Mouse (Mus musculus) WW6 (cell line): Measurements from ENCODE around the gene Ipcef1.

Experiments used
- DNase-seq: peaks from one replicate; pipeline ENCODE4 v3.0.0-alpha.2; 2013; ENCODE audit warnings: low read depth, low spot score

Ipcef1 gene

GRCm38 (mm10) chr10:6968334-6968733 is 83.9 kb downstream of the Ipcef1 start:
- DNase-seq: no peak

DNA sequence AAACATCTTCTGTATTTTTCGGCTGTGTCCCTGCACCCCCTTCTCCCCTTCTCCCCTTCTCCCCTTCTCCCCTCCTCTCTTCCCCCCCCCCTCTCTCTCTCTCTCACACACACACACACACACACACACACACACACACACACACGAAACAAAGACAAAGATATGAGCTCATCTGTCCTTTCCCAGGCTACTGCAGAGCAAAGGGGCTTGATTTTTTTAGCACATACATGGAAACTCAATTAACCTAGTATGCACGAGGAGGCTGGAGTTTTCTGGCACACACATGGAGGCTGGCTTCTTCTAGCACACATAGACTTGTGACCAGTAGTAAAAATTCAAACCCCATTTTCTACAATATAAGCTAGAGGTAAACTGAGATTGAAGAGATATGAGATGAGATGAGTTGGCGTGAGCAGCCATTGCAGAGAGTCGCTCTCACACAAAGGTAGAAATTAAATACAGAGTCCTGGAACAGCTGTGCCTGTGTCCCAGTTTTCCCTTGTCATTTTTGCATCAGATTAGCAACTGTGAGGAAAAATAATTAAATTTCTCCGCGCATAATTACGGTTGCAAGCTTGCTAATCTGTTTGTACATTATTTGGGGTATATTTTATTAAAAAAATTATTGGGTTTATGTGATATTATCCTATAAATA is 84.6 kb downstream of the Ipcef1 start:
- no peak for DNase-seq

DNA sequence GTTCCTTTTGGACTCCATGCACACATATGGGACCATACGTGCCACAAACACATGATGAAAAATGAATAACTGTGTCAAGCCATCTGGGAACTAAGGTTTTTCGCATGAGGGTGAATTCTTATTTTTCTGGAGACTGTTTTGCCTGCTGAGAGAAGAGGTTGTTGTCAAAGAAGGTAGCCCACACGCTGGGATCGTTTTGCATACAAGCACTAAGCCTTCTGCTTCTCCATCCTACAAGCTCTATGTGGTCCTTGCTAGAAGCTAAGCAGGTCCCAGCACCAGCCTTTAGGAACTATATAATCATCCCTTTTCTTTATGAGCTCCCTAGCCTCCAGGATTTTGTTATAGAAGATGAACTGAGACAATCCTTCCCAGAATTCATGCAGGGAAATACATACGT is 93.5 kb downstream of the Ipcef1 start:
- no peak for DNase-seq

DNA sequence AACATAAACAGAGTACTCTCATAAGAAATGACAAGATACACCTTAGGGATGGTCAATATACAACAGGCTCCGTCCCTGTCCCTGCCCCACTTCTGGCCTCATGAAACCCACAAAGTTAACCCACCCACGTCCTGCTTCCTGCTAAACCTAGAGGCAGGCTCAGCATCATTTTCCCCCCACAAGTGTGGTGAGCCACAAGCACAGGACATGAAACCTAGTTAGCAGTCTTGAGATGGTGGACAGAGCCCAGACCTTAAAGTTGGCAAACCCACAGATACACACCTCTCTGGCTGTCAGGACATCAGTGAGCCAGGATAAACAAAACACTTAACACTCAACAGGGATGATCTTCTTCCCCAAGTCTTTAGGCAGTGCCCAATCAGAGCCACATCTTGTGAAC is 95.9 kb downstream of the Ipcef1 start:
- no peak for DNase-seq

DNA sequence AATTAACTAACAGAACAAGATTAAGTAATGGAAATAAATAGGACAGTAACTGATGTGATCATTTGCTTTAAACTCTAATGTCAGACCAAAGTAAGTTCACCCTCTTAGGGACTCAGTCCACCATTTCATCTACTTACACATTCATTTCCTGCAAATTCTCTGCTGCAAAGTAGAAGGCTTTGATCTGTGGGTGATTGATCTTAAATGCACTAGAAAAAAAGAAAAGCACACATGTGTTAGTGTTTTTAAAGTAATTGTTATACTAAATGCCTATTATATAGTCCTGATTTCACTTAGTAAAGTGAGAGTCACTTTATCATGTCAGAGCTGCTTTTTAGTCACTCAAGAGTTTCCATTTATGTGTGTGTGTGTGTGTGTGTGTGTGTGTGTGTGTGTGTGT is 97.7 kb downstream of the Ipcef1 start:
- DNase-seq: no peak

- no peak for DNase-seq
These were observed 99.2 kb downstream of the Ipcef1 start for GRCm38 (mm10) chr10:6953115-6953514.

DNA sequence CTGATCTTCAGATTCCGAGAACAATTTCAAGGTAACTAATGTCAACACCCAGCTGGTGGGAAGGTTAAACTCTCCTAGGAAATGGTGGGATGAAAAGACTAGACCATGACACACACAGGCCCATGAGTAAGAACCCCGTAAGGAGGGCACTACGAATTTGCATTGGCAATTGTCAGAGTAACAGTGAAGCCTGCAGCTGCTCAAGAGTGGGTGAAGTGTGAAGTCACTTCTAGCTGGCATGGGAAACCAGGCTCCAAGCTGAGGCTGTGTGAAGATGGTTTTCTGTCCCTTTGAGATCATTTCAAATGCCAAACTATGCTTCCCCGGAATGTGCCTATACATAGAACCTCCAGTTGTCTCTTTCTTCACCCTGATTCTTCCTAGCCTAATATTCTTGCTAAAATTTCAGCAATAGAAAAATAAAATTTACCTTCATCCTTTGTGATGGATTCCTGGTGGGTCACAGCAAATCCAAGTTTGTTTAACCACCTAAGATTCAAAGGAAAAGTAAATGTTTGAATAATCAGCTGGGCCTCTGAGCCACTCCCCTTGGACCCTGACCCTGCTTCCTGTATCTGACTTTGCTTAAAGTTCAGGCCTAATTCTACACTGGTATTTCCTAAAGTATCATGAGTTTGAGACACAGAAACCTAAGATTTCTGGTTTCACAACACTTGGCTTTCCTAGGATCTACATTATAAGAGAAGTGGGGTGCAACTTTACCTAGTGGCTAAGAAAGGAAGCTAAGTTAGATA is 115.4 kb downstream of the Ipcef1 start:
- no peak for DNase-seq

DNA sequence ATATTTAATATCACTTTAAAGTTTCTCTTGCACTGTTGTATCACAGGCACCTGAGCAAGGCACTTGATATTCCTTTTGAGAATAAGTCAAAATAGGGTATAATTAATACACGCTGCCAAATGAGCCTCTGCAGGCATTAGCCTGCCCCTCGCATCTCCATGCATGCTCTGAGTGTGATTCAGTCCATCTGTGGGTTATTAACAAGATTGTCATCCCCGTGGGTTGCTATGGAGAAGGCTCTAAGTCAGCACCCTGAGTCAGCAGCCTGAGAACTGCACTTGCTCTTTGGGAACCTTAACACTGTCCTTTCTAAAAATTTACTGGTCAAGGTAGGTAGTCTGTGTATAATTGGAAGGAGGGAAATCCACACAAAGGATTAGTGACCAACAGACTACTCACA is 117.5 kb downstream of the Ipcef1 start:
- no peak for DNase-seq

- no peak for DNase-seq
These were observed 121.4 kb downstream of the Ipcef1 start for GRCm38 (mm10) chr10:6930889-6931288.

DNA sequence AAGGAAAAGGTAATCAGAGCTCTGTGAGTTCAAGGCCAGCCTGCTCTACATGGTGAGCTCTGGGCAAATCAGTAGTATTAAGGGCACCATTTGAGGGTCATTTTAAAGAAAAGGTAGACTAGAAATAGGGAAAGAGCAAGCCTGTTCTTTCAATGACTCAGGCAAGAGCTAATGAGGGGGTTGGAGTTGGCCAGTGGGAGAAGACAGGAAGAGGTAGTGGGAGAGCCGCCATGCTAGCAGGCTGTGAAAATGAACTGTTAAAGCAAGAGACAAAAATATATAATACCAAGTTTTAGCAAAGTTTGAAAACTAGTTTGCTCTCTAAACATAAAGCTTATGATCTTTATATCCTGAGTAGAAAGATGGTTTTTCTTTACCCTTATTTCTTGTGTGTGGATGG is 121.9 kb downstream of the Ipcef1 start:
- DNase-seq: no peak

GRCm38 (mm10) chr10:6928905-6929304 is 123.4 kb downstream of the Ipcef1 start:
- no peak for DNase-seq

- no peak for DNase-seq
These were observed 124.6 kb downstream of the Ipcef1 start for GRCm38 (mm10) chr10:6927600-6928223.

GRCm38 (mm10) chr10:6926724-6927123 is 125.6 kb downstream of the Ipcef1 start:
- DNase-seq: no peak

DNA sequence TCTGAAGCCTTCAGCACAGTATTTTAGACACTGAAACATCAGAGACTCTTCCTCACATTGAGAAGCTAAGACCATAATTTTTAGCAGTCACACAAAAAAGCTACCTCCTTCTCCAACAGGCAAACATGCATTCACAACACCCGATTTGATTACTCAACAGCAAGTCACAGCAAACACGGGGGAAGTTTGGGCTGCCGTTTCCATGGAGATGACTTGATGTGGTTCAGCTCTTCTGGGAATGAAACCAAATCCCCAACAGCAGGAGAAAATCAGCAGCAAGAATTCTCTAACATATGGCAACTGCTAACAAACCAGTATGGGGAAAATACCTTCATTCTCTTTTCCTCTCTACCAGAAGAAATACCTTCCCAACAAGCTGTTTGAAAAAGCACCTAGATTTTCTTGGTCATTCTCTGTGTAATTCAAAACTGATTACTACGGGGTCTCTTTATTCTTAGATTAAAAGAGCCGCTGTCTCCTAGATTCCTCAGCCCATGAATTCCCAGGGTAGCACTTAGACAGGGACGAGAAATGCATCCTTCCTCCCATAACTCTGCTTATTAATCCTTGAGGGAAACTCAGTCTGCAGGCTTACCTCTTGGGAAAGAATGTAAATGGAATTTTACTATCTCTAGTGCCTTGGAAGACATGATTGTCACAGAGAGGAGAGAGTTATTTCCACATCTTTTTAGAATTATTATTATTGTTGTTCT is 135.6 kb downstream of the Ipcef1 start:
- no peak for DNase-seq

- no peak for DNase-seq
These were observed 136.3 kb downstream of the Ipcef1 start for GRCm38 (mm10) chr10:6915991-6916390.

DNA sequence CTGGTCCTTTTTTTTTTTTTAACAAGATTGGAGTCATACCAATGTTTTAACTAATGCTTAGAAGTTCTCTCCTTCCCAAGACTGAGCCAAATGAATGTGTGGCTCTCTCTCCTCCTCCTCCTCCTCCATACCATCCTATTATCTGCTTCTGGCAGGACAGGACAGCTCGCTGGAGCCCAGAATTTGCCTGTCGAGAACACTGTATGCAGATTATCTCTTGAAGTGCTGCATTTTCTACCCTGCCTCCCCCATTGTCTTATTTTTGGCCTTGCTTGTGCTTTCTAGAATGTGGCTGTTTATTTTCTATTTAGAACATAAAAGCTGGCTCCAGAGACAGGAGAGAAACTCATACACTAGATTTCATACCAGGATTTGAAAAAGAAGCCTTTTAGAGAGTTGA is 142.5 kb downstream of the Ipcef1 start:
- DNase-seq: no peak

DNA sequence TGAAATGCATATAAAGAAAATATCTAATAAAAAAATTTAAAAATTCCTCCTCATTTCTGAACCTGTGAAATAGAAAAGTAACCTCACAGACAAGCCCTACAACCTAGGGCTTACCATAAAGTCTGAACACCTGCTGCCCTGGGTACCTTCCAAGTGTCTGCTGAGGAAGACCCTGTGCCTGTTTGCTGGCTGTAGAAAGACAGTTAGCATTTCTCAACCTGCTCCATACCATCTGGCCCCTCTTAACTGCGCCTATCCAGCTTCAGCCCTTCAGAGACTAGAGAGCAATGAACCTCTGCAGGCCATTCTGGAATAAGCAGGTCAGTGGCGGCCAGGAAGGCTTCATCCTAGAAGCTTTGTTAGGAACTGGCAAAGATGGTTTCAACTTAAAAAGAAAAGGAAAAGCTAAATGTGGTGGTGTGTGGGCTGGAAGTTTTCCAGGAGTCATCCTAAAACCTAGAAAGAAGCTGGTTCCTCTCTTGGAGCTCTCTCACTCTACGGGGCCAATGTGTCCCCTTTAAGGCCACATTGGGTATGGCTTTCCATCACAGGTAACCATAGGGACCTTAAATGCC is 150.4 kb downstream of the Ipcef1 start:
- no peak for DNase-seq

DNA sequence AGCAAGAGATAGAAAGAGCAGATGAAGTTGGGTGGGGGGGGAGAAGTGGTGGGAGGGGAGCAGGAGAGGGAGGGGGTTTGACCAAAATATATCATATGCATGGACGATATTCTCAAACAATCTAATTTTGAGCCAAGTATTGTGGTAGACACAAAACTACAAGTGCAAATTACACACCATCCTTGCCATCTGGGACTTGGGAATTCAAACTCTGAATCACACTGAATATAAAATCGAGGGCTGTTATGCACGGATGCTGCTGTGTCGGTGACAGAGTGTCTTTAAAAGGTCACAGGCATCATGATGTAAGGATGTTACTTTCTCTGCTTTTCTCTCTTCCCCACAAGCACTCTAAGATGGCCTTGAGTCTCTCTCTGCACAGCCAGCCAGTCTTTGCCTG is 152.2 kb downstream of the Ipcef1 start:
- no peak for DNase-seq

GRCm38 (mm10) chr10:6896659-6897303 is 155.5 kb downstream of the Ipcef1 start:
- DNase-seq: no peak

GRCm38 (mm10) chr10:6895796-6896195 is 156.5 kb downstream of the Ipcef1 start:
- no peak for DNase-seq

GRCm38 (mm10) chr10:6890348-6891009 is 161.8 kb downstream of the Ipcef1 start:
- DNase-seq: no peak
